Mouse (Mus musculus): ENCODE data around the gene Pdk2.
"Not testable (repeated sequence)": the region's sequence is repeated elsewhere in the genome, so short reads cannot be mapped to it uniquely, and the experiment has no call there.

The Pdk2 gene

DNA sequence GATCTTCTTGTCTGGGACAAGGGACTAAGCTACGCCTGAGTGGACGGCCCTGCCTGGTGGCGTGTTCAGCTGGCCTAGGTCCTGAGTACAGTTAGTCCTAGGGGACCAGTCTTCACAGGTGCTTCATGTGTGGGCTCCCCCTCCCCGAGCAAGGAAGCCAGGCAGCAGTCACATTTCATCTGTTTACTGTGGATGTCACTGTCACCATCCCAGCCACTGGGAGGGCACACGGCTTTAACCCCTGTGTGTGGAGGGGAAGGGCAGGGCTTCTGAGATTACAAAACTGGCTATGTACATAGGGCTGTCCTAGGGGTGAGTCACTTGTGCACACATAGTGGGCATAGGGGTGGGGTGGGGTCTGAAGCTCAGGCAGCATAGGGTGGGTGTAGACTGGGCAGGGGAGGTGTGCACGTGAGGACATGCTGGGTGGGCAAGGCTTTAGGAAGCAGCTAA, 15.0 kb downstream of the Pdk2 start:
- DNase-seq: no peak

- DNase-seq: no peak
Observed at GRCm38 (mm10) chr11:95025227-95026012, 15.7 kb downstream of the Pdk2 start.

GRCm38 (mm10) chr11:95024439-95025184, 16.5 kb downstream of the Pdk2 start:
- DNase-seq: no peak

GRCm38 (mm10) chr11:95023481-95023880, 17.7 kb downstream of the Pdk2 start:
- no peak for DNase-seq

DNA sequence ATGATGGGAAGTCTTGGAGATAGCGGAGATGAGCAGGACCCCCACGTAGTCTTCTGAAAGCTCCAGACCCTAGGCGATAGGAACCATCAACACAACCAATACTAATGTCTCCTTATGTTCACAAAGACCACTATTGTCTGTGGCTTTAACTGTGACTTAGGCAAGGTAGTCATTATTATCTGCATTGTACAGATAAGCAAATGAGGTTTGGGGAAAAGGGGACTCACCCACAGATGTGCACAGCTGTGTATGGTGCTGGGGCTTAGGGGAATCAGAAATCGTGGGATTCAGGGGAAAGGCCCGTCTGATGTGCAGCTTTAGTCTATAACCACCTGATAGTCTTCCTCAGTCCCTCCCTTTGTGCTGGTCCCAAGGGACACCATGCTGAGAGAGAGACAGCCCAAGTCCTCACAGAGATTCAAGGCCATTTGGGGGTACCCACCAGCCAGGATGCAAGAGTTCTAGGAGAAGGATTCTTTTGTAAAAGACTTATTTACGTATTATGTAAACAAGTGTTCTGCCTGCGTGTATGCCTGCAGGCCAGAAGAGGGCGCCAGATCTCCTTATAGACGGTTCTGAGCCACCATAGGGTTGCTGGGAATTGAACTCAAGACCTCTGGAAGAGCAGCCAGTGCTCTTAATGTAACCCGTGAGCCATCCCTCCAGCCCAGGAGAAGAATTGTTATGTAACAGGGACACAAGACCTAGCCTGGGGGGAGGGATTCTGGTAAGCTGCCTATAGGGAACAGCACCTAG, 18.7 kb downstream of the Pdk2 start:
- no peak for DNase-seq

DNA sequence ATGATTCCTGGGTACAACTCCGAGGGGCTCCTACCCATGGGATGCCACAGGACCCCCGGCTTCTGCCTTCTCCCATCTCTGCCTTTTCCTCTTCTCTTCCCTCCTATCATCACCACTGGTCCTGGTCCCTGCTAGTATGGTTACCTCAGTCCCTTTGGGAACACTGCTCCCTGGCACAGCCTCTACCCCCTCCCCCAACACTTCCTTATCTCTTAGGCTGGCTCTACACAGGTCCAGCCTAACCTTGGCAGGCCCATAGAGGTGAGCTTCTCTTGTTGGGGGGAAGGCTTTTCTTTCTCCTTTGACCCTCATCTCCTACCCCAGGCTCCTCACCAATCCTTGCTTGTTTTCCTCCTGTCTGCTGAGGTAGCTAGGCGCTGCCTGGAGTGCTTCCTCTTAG, 25.7 kb downstream of the Pdk2 start:
- no peak for DNase-seq

- DNase-seq: no peak
Observed at GRCm38 (mm10) chr11:95012487-95012886, 28.7 kb downstream of the Pdk2 start.

DNA sequence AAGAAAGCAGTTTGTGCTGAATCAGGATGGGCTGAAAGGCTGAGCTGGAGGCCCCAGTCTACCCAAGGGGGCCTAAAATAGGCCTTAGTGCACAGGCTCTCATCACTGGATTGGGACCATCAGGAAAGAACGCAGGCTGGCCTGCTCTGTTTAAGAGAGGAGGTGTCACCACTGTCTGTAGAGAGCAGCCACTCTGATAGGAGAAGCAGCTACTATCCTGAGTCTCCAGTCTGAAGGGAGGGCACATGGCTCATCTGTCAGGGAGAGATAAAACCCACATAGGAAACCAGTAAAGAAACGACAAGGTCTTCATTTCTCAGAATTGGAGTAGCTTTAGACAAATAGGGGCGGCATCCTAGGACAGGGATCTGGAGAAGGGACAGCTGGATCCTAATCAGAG, 29.1 kb downstream of the Pdk2 start:
- DNase-seq: no peak

- no peak for DNase-seq
Observed at GRCm38 (mm10) chr11:95011416-95011815, 29.7 kb downstream of the Pdk2 start.

- DNase-seq: not testable (repeated sequence)
Observed at GRCm38 (mm10) chr11:95010841-95011403, 30.2 kb downstream of the Pdk2 start.

GRCm38 (mm10) chr11:95010141-95010739, 30.9 kb downstream of the Pdk2 start:
- no peak for DNase-seq

DNA sequence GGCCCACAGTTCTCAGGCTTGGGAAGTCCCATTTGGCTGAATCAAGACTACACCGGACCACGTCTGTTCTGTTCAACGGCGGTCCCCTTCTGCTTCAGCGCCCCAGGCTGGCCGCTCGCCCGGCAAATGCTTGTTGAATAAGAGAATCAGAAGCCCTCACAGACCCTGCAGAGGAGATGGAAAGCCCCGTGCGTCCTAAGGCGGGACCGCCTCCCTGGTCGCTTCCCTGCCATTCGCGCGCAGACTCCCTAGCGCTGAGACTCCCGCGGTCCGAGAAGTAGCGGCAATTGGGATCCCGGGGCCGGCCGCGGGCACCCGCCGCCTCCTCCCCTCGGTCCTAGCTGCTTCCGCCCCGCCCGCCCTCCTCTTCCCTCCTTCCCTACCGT, 31.5 kb downstream of the Pdk2 start, which contains the start of gene Samd14:
Samd14 (plus strand) TSS at position 251 of the 386 bp plus-strand sequence.
- no peak for DNase-seq

DNA sequence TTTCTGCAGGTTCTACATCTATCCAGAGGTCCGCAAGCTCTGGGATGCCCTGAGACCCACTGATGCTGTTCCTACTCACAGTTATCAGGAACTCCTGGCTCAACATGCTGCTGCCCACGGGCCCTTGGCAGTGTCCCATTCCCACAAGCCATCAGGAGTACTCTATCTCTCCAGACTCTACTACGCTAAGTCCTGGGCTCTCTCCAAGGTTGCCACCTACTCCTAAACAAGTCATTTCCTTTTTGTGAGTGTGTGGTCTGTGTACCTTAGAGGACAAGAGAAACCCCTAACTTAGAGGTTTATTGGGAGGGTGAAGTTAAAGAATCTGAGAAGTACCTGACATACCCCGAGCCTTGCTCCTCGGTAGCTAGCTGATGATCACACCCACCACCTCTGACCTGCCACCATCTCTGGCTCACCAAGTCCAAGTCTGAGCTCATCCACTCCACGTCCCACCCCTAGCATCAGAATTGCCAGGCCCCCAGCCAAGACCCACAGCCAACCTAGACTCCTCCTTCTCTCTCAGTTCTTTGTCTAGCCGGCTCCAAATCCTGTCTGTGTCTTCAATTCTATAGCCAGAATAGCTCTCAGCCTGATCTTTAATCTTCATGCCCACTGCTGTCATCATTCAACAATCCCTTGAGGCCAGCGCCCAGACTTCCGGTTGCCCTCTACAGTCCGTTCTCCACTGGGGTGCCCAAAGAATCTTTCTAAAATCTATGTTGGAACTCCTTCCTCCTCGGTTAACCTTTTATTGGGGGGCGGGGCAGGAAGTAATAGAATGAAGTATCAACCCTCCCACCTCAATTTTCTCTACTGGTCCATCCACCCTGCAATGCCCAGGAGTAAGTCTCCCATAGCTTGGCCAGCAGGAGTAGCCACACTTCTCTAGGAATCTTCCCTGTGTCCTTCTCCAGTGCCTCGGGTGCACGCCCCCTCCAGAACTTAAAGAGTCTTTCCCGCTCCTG, 32.2 kb downstream of the Pdk2 start:
- DNase-seq: no peak

DNA sequence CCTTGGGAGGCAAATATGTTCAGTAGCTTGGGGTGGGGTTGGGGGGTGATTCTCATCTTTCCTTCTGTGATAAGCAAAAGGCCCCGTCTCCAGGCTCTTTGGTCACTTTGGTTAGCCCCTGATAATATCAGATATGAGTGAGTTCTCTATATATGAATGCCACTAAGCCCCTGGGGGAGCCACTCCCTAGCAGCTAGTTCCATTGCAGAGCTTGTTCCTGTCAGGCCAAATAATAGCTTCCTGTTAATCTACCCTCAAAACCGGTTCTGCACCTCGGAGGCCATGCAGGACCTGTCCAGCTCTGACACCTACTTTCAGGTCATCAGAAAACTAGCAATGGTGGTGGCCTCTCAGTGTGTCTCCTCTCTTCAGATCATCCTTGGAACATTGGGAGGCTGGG, 33.7 kb downstream of the Pdk2 start:
- no peak for DNase-seq

GRCm38 (mm10) chr11:95006525-95007219, 34.5 kb downstream of the Pdk2 start:
- peak; percentile 84 to 87 for DNase-seq

- peak in 1 of 2 experiments; percentile 46 for DNase-seq
Observed at GRCm38 (mm10) chr11:95006038-95006437, 35.1 kb downstream of the Pdk2 start.

GRCm38 (mm10) chr11:95004937-95005198, 36.3 kb downstream of the Pdk2 start:
- no peak for DNase-seq

- DNase-seq: no peak
Observed at GRCm38 (mm10) chr11:95004136-95004936, 36.8 kb downstream of the Pdk2 start.

DNA sequence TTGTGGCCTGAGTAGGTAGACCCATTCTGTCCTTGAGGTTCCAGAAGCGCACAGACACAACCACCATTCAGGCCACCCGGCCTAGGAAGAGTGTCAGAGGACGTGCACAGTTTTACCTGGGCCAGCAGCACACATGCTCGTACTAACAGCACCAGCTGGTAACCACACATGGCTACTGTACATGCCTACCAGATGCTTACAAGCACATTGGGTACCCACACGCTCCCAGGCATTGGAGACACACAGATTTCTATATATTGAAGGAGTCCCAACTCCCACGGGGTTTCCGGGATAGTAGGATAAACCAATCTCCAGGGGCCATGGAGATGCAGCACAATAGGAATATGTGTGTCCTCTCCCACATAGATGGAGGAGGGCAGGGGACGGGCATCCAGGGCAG, 38.4 kb downstream of the Pdk2 start:
- DNase-seq: no peak

All from thymus, postnatal 36 days (tissue).